Mouse (Mus musculus) right cerebral cortex, postnatal 10 days (tissue): ENCODE data around the gene Dnttip2.
"Not testable (repeated sequence)": the region's sequence is repeated elsewhere in the genome, so short reads cannot be mapped to it uniquely, and the experiment has no call there.

Source experiments
- DNase-seq, 2 experiments: peaks; one replicate each; pipeline ENCODE4 v3.0.0; 2021; ENCODE audit warnings: low spot score in 2 of 2

Dnttip2 gene

DNA sequence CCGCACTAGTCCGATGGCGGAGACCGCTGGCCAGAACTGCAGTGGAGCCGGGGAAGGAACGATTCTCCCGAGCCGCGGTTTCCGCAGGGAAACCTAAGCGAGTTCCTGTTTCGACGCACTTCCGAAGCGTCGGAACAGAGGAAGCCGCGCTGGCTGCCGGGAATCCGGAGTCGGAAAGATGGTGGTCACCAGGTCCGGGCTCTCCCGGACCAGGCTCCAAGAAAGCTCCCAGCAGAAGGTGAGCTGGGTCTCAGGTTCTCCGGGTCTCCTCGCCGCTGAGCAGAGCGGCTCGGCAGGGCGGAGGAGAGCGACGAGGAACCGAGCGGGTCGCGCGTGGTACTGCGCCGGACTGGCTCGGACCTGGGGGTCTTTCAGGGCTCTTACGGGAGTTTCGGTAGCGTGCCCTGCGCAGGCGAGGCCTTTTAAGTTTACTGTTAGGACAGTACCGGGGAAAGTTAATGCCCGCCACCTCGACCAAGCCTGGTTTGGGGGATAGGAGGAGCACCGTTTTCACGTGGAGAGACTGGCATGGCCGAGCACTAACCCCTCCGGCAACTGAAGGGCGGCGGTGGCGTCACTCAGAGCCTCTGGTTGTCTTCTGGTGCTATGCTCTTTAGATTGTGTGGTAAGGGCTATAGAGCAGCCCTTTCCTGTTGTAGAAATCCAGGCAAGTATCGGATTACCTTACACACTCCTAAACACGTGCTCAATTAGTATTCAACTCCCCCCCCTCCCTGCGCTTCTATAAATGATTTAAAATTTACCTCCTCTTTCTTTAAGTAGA, at the start of gene Dnttip2:
Dnttip2 (plus strand) TSS at position 148 of the 784 bp plus-strand sequence.
- DNase-seq: peak; percentile 95 to 96

DNA sequence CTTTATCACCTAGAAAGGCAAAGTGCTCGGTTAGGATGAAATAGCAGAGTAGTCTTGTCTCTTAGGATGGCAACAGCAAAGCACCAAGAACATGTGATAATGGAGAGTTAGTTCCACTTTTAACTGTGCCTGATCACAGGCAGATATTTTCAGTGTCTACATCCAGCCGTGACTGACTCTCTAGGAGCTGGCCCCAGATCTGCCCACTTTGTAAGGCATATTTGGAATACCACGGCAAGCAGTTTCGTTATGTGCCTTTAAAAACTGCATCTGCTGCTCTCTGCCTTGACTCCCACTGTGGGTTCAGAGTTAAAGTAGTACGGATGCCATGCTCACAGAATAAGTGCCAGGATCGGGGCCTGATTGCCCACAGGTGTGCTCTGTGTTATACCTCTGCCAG, 47.2 kb upstream of the Dnttip2 start:
- DNase-seq: not testable (repeated sequence)

DNA sequence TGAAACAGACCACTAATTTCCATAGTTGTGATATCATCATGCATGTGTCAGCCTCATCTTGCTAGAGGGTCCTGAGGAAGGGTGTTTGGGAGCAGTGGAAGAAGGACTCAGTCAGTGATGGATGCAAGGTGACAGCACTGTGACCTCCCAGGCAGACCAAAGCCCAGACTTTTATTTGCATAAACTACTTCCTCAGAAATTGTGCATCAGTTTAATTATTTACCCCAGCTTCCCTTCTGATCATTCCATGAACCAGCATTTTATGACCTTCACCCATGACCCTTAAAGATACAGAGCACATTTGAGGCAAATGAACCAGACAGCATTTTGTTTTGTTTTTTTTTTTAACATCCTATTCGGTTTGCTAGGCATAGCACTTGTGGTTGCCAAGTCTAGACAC, 38.4 kb upstream of the Dnttip2 start:
- no peak for DNase-seq

DNA sequence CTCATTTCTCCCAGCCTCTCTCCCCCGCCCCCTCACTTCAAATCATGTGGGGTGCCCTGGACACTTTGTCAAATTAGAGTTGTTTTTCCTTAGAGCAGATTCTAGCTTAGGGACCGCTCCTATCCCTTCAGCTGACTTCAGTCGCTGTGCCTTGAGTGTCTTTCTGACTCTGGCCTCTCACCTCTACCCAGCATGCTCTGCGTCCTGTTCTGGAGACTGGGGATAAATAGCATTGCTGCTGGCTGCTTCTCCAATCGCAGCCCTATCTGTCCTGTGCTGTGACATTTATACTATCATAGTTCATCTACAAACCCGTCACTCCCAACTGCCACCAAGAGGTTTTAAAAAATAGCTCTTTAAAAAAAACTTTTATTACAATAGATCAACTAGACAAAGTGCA, 31.3 kb upstream of the Dnttip2 start:
- DNase-seq: no peak

DNA sequence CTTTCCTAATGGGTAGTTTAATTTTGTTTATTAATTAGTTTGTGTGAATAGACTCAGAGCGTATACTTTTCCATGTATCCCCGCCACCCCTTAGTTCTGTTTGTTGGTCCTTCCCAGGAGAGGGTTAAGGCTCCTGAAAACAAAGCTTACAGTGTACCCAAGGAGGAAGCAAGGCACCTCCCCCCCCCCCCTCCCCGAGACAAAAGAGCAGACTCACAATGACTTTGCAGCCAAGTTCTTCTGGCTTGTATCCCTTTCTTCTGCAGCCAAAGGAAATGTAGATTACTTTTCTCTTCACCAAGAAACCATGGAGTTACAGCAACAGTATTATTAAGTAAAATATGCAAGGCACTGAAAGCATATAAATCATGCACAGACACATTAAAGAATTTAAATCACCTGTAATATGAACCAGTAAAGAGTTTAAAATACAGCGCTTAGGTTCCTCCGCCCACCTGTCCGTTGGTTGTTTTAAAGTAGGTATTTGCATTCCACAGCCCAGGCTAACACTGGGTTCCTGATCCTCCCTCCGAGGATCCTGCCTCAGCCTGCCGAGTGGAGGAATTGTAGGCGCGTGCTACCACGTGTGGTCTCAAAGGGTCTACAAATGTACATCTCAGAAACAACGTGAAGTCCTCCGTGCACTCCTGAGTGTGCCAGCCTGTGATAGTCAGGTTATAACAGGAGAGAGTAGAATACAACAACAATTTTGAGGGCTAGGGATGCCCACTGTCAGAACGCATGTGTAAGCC, 30.6 kb upstream of the Dnttip2 start:
- DNase-seq: no peak

DNA sequence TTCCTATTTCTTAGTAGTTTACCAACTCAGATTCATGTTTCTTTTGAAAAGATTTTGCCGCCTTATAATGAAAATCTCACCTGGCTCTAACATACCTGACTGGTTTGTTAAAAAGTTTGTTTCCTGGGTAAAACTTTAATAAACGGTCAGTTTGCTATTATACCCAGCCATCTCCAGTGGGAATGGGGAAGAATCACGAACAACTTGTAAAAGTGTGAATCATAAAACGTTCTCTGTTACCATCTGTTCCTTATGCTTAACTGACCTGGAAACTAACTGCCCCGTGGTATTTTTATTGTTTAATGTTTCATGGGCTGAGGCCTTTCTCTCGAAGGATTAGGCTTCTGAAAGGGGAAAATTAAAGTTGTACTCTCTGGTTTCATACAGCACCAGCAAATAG, 29.4 kb upstream of the Dnttip2 start:
- DNase-seq: no peak

DNA sequence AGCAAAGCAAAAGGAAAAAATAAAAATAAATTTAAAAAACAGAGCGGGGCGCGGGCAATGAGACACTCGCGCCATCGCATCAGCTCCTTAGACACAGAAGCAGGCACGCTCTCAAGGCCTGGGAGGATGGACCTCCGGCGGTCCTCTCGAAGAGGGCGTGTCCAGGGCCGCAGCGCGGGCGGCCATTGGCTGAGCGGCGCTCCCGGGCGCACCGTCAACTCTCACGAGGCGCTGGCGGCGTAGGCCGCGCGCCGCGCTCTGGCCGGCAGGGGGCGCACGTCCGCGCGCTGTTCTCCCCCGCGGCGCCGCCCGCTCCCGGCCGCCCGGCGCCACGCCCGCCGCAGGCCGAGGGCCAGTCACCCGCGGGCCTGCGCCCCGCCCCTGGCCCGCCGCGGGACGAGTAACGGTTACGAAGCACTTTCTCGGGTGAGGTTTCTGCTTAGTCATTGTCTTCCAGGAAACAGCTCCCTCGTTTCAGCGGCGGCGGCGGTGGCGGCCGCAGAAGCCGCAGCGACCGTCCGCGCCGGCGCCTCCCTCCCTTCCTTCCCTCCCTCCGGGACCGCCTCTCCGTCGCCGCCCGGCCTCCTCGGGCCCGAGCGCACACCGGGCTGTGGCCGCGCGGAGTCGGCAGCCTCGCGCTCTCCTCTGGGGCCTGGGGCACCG, 28.8 kb upstream of the Dnttip2 start, which contains the start of gene Gclm:
Gclm (plus strand) TSS at position 343 of the 663 bp plus-strand sequence.
- DNase-seq: peak; percentile 96

DNA sequence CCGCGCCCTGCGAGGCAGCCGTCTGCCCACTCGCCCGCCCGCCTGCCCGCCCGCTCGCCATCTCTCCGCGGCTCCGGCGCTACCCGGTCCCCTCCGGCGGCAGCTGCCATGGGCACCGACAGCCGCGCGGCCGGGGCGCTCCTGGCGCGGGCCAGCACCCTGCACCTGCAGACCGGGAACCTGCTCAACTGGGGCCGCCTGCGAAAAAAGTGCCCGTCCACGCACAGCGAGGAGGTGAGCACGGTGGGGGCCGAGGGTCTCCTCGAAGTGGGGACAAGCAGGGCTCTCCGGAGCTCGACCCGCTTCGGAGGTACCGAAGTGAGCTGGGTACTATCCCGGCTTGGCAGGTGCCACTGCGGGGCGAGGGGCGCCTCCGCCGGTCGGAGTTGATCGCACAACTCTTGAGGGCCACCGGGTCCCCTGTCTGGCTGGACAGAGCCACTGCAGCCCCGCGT, 28.3 kb upstream of the Dnttip2 start:
- DNase-seq: peak; percentile 65 to 75

DNA sequence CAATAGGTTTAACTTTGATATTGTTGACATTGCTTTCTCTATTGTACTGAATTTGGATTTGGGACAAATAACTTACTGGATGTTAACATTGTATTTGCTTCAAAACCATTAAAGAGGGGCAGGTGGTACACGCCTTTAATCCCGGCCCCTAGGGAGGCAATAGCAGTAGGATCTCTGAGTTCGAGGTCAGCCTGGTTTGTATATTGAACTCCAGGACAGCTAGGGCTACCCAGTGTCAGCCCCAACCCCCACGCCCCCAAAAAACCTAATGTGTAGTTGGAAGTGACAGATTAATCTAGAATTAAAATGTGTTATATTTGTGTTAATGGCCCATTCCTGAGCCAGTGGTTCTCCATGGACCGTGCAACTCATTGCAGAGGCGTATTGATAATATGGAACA, 27.8 kb upstream of the Dnttip2 start:
- no peak for DNase-seq

DNA sequence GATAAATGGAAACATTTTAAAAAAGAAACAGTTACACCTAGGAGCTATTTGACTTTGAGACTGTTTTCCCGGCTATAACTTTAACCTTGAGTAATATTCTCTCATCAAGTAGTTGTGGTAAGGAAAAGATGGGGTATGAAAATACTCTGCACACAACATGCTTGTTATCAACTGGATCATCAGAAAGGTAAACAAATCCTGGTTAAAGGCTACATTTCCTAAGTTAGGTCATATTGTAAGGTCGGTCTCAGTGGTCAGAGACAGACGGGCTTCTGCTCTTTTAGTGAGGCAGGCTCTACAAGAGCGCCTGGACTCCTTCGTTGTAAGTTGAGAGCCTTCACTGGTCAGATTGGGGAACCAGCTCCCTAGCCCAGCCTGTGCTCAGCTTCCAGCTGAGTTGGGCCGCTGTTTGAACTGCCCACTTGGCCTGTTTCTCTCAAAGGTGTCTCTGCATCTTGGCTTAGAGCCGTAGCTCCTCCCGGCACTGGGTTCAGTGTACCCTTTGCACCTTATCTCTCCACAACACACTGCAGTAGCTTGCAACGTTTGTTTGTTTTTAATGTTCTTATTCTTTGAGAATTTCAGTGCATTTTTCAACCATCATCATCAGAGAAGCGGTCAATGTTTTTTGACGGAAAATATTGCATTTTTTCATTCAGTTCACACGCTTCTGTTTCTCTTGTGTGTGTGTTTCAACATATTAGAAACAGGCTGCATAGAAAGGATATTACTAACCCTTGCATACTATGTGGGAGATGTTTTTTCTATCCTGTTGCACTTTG, 27.0 kb upstream of the Dnttip2 start:
- DNase-seq: no peak

DNA sequence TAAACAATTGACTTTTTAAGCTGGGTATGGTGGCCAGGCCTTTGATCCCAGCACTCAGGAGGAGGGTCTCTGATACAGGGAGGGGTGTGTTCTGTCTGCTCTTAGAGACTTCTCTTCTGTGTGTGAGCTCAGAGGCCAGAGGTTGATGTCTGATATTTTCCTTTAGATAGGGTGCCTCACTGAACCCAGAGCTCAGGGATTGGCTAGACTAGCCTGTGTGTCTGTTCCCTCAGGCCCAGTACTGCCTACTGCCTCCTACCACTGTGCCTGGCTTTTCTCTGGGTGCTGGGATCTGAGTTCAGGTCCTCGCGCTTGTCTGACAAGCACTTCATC, 26.5 kb upstream of the Dnttip2 start:
- DNase-seq: no peak

DNA sequence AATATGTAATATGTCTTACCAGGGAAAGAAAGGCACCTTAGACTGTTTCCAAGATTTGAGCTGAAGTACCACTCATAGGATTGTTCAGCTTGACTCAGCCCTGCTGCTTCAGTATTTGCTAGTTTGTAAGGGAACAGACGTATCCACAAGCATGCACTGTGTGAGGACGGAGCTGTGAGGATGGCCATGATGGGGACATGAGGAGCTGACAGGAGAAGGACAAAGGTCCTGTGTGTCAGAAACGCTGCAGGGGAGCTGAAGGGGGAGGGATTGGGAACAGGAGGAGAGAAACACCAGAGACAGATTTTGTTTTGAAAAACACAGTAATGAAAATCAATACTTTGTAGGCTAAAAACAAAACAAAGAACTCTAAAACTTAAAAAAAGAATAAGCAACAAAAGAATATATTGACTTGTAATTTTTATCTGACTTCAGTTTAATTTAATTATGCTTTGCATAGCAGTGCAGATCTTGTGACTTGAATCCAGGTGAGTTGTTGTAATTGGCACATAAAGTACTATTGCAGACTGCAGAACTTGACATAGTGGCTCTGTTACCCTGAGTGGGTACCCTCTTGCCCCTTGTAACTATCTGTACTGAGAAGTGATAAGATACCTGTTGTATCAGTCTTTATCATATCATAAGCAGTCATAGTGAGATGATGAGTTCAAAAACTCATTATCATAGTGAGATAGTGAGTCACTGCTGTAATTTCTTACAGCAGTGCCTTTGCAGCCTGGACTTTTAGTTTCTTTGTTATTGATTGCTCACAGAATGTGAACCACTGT, 21.5 kb upstream of the Dnttip2 start:
- no peak for DNase-seq

DNA sequence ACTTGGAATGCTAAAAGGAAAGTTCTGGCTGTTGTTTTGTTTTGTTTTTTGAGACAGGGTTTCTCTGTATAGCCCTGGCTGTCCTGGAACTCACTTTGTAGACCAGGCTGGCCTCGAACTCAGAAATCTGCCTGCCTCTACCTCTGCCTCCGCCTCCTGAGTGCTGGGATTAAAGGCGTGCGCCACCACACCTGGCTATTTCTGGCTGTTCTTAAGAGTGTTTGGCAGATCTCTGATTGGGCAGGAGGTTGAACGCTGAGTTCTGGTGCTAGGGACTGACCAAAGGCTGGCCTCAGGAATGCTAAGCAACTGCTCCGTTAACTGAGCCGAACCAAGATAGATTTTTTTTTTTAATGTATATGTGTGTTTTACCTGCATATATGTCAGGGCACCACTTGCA, 20.1 kb upstream of the Dnttip2 start:
- peak in 1 of 2 experiments; percentile 10 for DNase-seq

DNA sequence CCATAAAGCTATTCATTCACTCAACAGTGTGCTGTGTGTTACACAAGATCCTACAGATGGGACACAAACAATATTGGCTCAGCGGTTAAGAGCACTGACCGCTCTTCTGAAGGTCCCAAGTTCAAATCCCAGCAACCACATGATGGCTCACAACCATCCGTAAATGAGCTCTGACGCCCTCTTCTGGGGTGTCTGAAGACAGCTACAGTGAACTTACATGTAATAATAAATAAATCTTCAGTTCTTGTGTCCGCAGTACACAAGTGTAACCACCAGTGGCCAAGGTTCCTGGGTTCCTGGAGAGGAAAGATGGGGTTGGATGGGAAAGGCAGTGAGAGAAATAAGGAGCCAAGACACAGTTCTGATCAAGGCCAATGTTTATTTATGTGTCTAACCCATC, 4.2 kb upstream of the Dnttip2 start:
- peak in 1 of 2 experiments; percentile 17 for DNase-seq

DNA sequence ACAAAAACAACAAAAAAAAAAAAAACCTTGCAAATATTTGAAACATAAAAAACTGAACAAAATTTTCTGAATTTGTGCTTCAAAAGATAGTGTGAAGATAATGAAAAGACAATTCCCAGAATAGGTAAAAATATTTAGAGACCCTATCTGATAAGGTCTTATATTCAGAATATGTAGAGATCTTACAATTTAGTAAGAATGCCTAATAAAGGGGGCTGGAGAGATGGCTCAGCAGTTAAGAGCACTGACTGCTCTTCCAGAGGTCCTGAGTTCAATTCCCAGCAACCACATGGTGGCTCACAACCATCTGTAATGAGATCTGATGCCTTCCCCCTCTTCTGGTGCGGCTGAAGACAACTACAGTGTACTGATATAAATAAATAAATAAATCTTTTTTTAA, 1.6 kb upstream of the Dnttip2 start:
- not testable (repeated sequence) for DNase-seq

DNA sequence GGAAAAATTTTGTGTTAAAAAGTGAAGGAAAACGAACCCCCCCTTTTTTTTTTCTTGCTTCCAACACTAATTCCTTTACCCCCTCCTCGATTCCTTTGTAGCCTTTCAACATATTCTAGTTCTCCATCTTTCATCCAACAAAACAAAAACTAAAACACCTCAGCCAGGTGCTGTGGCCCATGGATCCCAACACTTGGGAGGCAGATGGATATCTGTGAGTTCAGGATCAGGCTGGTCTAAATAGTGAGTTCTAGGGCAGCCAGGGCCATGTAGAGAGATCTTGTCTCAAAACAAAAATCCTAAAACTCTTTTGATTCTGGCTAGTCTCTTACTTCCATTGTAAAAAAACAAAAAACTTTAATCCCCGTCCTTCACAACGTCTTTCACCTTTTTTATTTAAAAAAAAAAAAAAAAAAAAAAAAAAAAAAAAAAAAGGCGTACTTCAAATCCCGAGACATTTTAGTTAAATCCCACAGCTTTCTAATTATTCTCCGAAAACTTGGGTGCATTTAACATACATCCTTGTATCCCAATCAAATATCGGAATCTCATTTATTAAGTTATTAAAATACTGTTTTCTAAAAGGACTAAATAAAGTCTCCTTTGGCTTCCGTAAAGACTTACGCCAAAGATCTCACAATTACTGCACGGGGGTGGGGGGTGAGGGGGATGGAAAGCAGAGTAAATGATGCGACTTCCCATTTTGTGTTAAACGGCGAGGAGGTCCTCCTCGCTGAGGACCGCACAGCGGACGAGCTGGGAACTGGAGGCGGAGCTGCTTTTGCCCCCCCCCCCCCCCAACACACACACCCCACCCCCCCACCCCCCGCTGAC, 564 bp upstream of the Dnttip2 start:
- peak in 1 of 2 experiments; percentile 14 for DNase-seq

DNA sequence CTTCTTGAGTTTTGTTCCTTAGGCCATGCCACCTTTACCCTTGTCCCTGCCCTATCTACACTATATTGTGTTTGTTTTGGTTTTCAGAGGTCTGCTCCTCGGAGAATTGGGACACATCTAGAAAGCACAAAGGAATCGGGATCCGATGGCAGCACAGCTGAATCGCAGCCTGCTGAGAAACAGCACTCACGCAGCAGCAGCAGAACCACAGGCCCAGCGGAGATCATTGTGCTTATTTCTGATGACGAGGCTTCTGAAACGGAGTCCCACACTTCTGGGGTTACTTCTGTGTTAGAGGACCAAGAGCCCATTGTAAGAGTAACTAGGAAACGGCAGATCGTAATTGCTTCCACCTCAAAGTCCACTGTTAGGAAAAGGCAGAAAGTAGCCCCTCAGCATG, 923 bp downstream of the Dnttip2 start:
- peak in 1 of 2 experiments; percentile 19 for DNase-seq

DNA sequence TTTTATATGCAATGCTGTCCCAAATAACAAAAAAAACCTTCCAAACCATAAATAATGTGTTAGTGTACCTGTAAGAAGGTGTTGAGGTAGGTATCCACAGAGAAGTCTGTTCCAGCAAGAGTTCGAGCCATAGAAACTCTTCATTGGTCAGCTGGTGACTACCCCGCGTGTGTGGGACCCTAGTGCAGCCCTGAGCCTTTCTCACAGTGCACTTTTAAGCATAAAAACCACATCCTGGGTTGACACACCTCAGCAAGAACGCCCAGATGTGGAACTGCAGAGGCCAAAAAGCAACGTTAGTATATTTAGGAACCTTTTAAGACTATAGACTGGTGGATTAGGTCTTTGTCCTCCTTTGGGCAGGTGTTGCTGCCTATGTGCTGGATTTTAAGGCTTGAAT, 13.0 kb downstream of the Dnttip2 start:
- DNase-seq: no peak

DNA sequence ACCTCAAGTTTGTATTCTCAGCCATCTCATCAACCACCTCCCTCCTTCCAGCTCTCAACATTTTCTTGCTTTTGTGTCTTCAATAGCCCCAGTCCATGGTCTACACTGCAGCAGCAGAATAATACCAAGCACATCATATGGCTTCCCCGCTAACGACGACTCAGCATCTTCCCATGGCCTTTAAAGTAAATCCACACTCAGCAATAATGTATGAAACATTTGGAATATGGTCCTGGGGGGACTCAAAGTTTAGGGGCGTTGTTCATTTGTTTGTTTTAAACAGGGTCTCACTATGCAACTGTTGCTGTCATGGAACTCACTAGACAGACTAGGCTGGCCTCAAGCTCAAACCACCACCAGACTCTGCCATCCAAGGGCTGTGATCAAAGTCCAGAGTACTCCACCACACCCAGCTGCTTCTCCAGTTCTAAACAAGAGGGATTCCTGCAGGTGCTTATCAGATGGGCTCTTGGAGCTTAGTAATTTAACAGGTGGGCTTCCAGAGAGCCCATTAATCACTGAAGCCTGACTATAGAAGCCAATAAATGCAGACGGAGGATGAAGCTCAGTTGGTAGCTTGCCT, 14.5 kb downstream of the Dnttip2 start:
- DNase-seq: no peak

DNA sequence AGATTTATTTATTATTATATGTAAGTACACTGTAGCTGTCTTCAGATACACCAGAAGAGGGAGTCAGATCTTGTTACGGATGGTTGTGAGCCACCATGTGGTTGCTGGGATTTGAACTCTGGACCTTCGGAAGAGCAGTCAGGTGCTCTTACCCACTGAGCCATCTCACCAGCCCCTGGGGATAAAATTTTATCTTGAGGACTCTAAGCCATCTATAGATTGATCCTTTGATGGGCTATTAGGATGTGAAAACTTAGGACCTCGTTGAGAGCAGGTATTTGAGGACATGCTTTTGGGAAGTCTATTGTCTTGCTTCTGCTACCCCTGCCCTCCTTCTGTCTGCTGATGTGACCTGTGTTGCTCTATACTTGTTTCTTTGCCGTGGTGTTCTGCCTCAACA, 15.2 kb downstream of the Dnttip2 start:
- not testable (repeated sequence) for DNase-seq
